Mouse (Mus musculus): ENCODE results near the gene As3mt. TPM values are rescaled to one million over a fixed set of nuclear protein-coding genes. Genes with fewer than 3 reads are reported as not detected.

As3mt gene
- polyA plus RNA-seq, 1 experiment from 2014 or later = 19.8 TPM

GRCm38 (mm10) chr19:46669802-46670201 is 37.5 kb upstream of the As3mt start:
- ATAC-seq (no peak), DNase-seq (ENCODE audit: low spot score) (no peak)
- Histone ChIP-seq H3K4me3 (ENCODE audit: low read depth, low read length) (no peak overlapping the region), H3K27ac (ENCODE audit: low read depth, low read length) (no peak overlapping the region), H3K4me1 (ENCODE audit: control insufficient read depth, insufficient read depth, low read length) (peaks cover 4% of the 10 kb centered on the region; the same call in 1 of the 2 replicates), H3K27me3 (replicated peaks; ENCODE audit: control insufficient read depth, insufficient read depth, low read length) (no peaks in the 10 kb centered on the region), H3K4me2 (ENCODE audit: low read length) (no peak overlapping the region), H3K36me3 (ENCODE audit: control insufficient read depth, insufficient read depth, low read length) (no peaks in the 10 kb centered on the region), H3K9ac (ENCODE audit: low read length) (no peak overlapping the region), H3K9me3 (replicated peaks; ENCODE audit: control insufficient read depth, low read length) (no peaks in the 10 kb centered on the region)
- WGBS = 90% methylated on average over 5 of the region's 5 CpGs

- WGBS = 32% methylated on average over 13 of the region's 13 CpGs
- Histone ChIP-seq H3K4me1 (ENCODE audit: control insufficient read depth, insufficient read depth, low read length) (no peaks in the 10 kb centered on the region), H3K9me3 (replicated peaks; ENCODE audit: control insufficient read depth, low read length) (no peaks in the 10 kb centered on the region), H3K4me3 (ENCODE audit: low read depth, low read length) (no peak overlapping the region), H3K27ac (ENCODE audit: low read depth, low read length) (no peak overlapping the region), H3K4me2 (ENCODE audit: low read length) (no peak overlapping the region), H3K27me3 (replicated peaks; ENCODE audit: control insufficient read depth, insufficient read depth, low read length) (no peaks in the 10 kb centered on the region), H3K9ac (ENCODE audit: low read length) (no peak overlapping the region), H3K36me3 (ENCODE audit: control insufficient read depth, insufficient read depth, low read length) (no peaks in the 10 kb centered on the region)
- ATAC-seq (0 out of 2 replicates have a peak, but pooled peaks have one; percentile 42), DNase-seq (ENCODE audit: low spot score) (peak; percentile 68)
Observed at GRCm38 (mm10) chr19:46670691-46671090, 36.6 kb upstream of the As3mt start.

- Histone ChIP-seq H3K4me3 (ENCODE audit: low read depth, low read length) (no peak within 1 kb of the TSS), H3K9ac (ENCODE audit: low read length) (no peak within 1 kb of the TSS), H3K9me3 (replicated peaks; ENCODE audit: control insufficient read depth, low read length) (no peaks in the 10 kb centered on the region), H3K4me1 (ENCODE audit: control insufficient read depth, insufficient read depth, low read length) (no peaks in the 10 kb centered on the region), H3K36me3 (ENCODE audit: control insufficient read depth, insufficient read depth, low read length) (no peaks in the 10 kb centered on the region), H3K27me3 (replicated peaks; ENCODE audit: control insufficient read depth, insufficient read depth, low read length) (no peaks in the 10 kb centered on the region), H3K4me2 (ENCODE audit: low read length) (no peak within 1 kb of the TSS), H3K27ac (ENCODE audit: low read depth, low read length) (no peak within 1 kb of the TSS)
- ATAC-seq (no peak), DNase-seq (ENCODE audit: low spot score) (no peak)
- 76% methylated on average over 5 of the region's 5 CpGs for WGBS
Observed at GRCm38 (mm10) chr19:46672766-46673418, 34.4 kb upstream of the As3mt start, which contains the start of gene Cyp17a1. Cyp17a1 (minus strand) TSS chr19:46673172.

GRCm38 (mm10) chr19:46675641-46676040 is 31.6 kb upstream of the As3mt start:
- WGBS = 79% methylated on average over 3 of the region's 3 CpGs

GRCm38 (mm10) chr19:46679720-46680383 is 27.4 kb upstream of the As3mt start:
- ATAC-seq (no peak), DNase-seq (ENCODE audit: low spot score) (no peak)
- Histone ChIP-seq H3K27me3 (replicated peaks; ENCODE audit: control insufficient read depth, insufficient read depth, low read length) (no peaks in the 10 kb centered on the region), H3K9me3 (replicated peaks; ENCODE audit: control insufficient read depth, low read length) (no peaks in the 10 kb centered on the region), H3K4me2 (ENCODE audit: low read length) (no peak overlapping the region), H3K4me1 (ENCODE audit: control insufficient read depth, insufficient read depth, low read length) (no peaks in the 10 kb centered on the region), H3K27ac (ENCODE audit: low read depth, low read length) (no peak overlapping the region), H3K9ac (ENCODE audit: low read length) (no peak overlapping the region), H3K4me3 (ENCODE audit: low read depth, low read length) (no peak overlapping the region), H3K36me3 (ENCODE audit: control insufficient read depth, insufficient read depth, low read length) (no peaks in the 10 kb centered on the region)
- WGBS = 74% methylated on average over 12 of the region's 12 CpGs

More at GRCm38 (mm10) chr19:46675641-46676040, 31.6 kb upstream of the As3mt start:
- H3K9ac ChIP-seq (ENCODE audit: low read length) = no peak overlapping the region
- no peak overlapping the region for H3K27ac ChIP-seq (ENCODE audit: low read depth, low read length)
- DNase-seq (ENCODE audit: low spot score) (no peak), ATAC-seq (no peak)
- H3K27me3 ChIP-seq (replicated peaks; ENCODE audit: control insufficient read depth, insufficient read depth, low read length) = no peaks in the 10 kb centered on the region
- no peaks in the 10 kb centered on the region for H3K36me3 ChIP-seq (ENCODE audit: control insufficient read depth, insufficient read depth, low read length)
- H3K4me1 ChIP-seq (ENCODE audit: control insufficient read depth, insufficient read depth, low read length) = no peaks in the 10 kb centered on the region
- H3K9me3 ChIP-seq (replicated peaks; ENCODE audit: control insufficient read depth, low read length) = no peaks in the 10 kb centered on the region
- H3K4me3 ChIP-seq (ENCODE audit: low read depth, low read length) = no peak overlapping the region
- no peak overlapping the region for H3K4me2 ChIP-seq (ENCODE audit: low read length)

GRCm38 (mm10) chr19:46689460-46690372 is 17.5 kb upstream of the As3mt start, which contains the start of gene Borcs7:
Borcs7 (plus strand) TSS chr19:46689906.
- ATAC-seq (peak; percentile 97), DNase-seq (ENCODE audit: low spot score) (peak; percentile 95)
- no peaks in the 10 kb centered on the region for H3K27me3 ChIP-seq (replicated peaks; ENCODE audit: control insufficient read depth, insufficient read depth, low read length)
- H3K9ac ChIP-seq (ENCODE audit: low read length) = peak within 1 kb of the TSS; percentile 87
- H3K4me2 ChIP-seq (ENCODE audit: low read length) = peak within 1 kb of the TSS; percentile 60
- H3K9me3 ChIP-seq (replicated peaks; ENCODE audit: control insufficient read depth, low read length) = no peaks in the 10 kb centered on the region
- H3K27ac ChIP-seq (ENCODE audit: low read depth, low read length) = peak within 1 kb of the TSS; percentile 74
- 2% methylated on average over 44 of the region's 44 CpGs for WGBS
- no peaks in the 10 kb centered on the region for H3K36me3 ChIP-seq (ENCODE audit: control insufficient read depth, insufficient read depth, low read length)
- peaks cover 6% of the 10 kb centered on the region; the same call in 1 of the 2 replicates for H3K4me1 ChIP-seq (ENCODE audit: control insufficient read depth, insufficient read depth, low read length)
- peak within 1 kb of the TSS; percentile 65 for H3K4me3 ChIP-seq (ENCODE audit: low read depth, low read length)

- H3K4me1 ChIP-seq (ENCODE audit: control insufficient read depth, insufficient read depth, low read length) = peaks cover 6% of the 10 kb centered on the region; the same call in 1 of the 2 replicates
- H3K36me3 ChIP-seq (ENCODE audit: control insufficient read depth, insufficient read depth, low read length) = 0 out of 2 replicates have a peak, but pooled peaks cover 3% of the 10 kb centered on the region
- peak overlapping the region; percentile 74 for H3K27ac ChIP-seq (ENCODE audit: low read depth, low read length)
- H3K4me2 ChIP-seq (ENCODE audit: low read length) = peak overlapping the region; percentile 60
- WGBS = 73% methylated on average over 11 of the region's 11 CpGs
- peak; percentile 33 for ATAC-seq
- H3K9me3 ChIP-seq (replicated peaks; ENCODE audit: control insufficient read depth, low read length) = no peaks in the 10 kb centered on the region
- peak overlapping the region; percentile 87 for H3K9ac ChIP-seq (ENCODE audit: low read length)
- peak overlapping the region; percentile 65 for H3K4me3 ChIP-seq (ENCODE audit: low read depth, low read length)
- no peaks in the 10 kb centered on the region for H3K27me3 ChIP-seq (replicated peaks; ENCODE audit: control insufficient read depth, insufficient read depth, low read length)
- peak; percentile 12 for DNase-seq (ENCODE audit: low spot score)
Observed at GRCm38 (mm10) chr19:46690387-46690786, 16.9 kb upstream of the As3mt start.

GRCm38 (mm10) chr19:46691078-46691477 is 16.2 kb upstream of the As3mt start:
- Histone ChIP-seq H3K9ac (ENCODE audit: low read length) (no peak overlapping the region), H3K27ac (ENCODE audit: low read depth, low read length) (no peak overlapping the region), H3K9me3 (replicated peaks; ENCODE audit: control insufficient read depth, low read length) (no peaks in the 10 kb centered on the region), H3K4me3 (ENCODE audit: low read depth, low read length) (no peak overlapping the region), H3K4me2 (ENCODE audit: low read length) (no peak overlapping the region), H3K4me1 (ENCODE audit: control insufficient read depth, insufficient read depth, low read length) (peaks cover 6% of the 10 kb centered on the region; the same call in 1 of the 2 replicates), H3K36me3 (ENCODE audit: control insufficient read depth, insufficient read depth, low read length) (0 out of 2 replicates have a peak, but pooled peaks cover 3% of the 10 kb centered on the region), H3K27me3 (replicated peaks; ENCODE audit: control insufficient read depth, insufficient read depth, low read length) (no peaks in the 10 kb centered on the region)
- DNase-seq (ENCODE audit: low spot score) (no peak), ATAC-seq (no peak)
- WGBS = 84% methylated on average over 2 of the region's 2 CpGs

Data from forebrain, embryonic 14.5 days (tissue).